Mouse (Mus musculus): ENCODE measurements around the gene Bcor. TPM values are rescaled to one million over a fixed set of nuclear protein-coding genes. Genes with fewer than 3 reads are reported as not detected.

Gene Bcor
- polyA plus RNA-seq, 1 experiment from 2014 or later: 20.6 TPM

DNA sequence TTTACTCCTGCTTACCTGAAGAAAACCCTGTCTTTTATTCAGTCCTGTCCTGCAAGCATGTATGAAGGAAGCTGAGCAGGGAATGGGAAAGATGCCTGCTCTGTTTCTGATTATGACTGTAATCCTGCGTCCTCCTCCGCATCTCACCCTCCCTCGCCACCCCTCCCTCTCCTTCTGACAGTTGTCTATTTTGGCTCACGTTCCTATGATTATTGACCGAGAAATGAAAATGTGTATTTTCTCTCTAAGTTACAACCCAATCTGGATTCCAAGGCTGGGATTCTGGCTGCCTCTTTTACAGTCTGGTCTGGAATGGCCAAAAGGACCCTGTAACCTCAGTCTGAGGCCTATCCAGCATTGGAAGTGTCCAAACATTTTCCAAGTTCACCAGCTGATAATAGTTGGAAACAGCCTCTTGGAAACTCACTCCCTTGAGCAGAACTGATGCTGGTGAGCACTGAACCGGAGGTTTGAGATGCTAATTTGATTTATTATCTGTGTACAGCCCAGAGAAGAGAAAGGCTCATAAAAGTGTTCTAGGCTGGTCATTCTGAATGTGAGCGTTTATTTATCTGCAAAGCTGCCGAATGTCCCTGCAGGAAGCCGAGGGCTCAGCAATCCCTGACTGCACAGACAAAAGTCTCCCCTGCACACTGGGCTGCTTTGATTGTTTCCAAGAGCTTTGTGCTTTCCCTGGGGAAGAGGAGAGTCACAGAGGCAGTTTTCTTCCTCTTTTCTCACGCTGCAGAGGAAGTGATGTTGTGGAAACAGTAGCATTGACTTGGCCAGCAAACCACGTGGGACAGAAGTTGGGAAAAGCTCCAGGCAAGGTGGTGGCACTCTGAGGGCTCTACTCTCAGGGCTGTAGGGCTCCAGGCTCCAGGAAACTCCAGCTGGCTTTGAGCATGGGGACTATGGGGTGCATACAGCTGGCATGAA is 4.7 kb upstream of the Bcor start:
- H3K27ac ChIP-seq (ENCODE audit: low read length): no peak overlapping the region

DNA sequence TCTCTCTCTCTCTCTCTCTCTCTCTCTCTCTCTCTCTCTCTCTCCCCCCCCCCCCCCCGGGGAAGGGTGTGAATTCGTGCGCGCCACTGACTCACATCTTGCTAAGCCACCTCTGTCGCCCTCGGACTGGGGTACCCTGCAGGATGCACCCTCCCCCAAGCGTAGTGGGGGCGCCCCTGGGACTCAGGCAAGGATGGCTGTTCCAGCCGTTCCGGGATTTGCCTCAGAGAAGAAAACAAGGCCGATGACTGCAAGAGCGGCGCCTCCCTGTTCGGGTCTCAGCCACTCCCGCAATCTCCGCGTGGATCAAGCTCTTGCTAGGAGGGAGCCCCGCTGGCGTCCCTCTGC is 647 bp downstream of the Bcor start:
- peak overlapping the region; percentile 42 for H3K4me3 ChIP-seq (ENCODE audit: low read depth, low read length)
- no peaks in the 10 kb centered on the region for H3K9me3 ChIP-seq (ENCODE audit: control insufficient read depth, low read depth, low read length)
- H3K9ac ChIP-seq (replicated peaks; ENCODE audit: low read depth, low read length): peak overlapping the region; percentile 58
- H3K27me3 ChIP-seq (ENCODE audit: control insufficient read depth, insufficient read depth, low read length): 0 out of 2 replicates have a peak, but pooled peaks cover 2% of the 10 kb centered on the region
- WGBS: 0% methylated on average over 16 of the region's 19 CpGs
- no peaks in the 10 kb centered on the region for H3K36me3 ChIP-seq (ENCODE audit: control insufficient read depth, insufficient read depth, low read length)
- peak overlapping the region; percentile 91 for H3K27ac ChIP-seq (ENCODE audit: low read length)
- peak overlapping the region; percentile 55 for H3K4me2 ChIP-seq (replicated peaks; ENCODE audit: low read depth, low read length)
- ATAC-seq (ENCODE audit: insufficient number of reproducible peaks, insufficient read depth, low FRiP score, low read depth): no peak
- H3K4me1 ChIP-seq (ENCODE audit: control insufficient read depth, insufficient read depth, low read length): peaks cover 7% of the 10 kb centered on the region; the same call in 1 of the 2 replicates

More for the DNA sequence above, 4.7 kb upstream of the Bcor start:
- H3K9me3 ChIP-seq (ENCODE audit: control insufficient read depth, low read depth, low read length): no peaks in the 10 kb centered on the region
- no peak overlapping the region for H3K4me2 ChIP-seq (replicated peaks; ENCODE audit: low read depth, low read length)
- H3K36me3 ChIP-seq (ENCODE audit: control insufficient read depth, insufficient read depth, low read length): no peaks in the 10 kb centered on the region
- no peak for ATAC-seq (ENCODE audit: insufficient number of reproducible peaks, insufficient read depth, low FRiP score, low read depth)
- H3K4me3 ChIP-seq (ENCODE audit: low read depth, low read length): no peak overlapping the region
- H3K9ac ChIP-seq (replicated peaks; ENCODE audit: low read depth, low read length): no peak overlapping the region
- H3K4me1 ChIP-seq (ENCODE audit: control insufficient read depth, insufficient read depth, low read length): no peaks in the 10 kb centered on the region
- WGBS: 52% methylated on average over 11 of the region's 11 CpGs
- H3K27me3 ChIP-seq (ENCODE audit: control insufficient read depth, insufficient read depth, low read length): 0 out of 2 replicates have a peak, but pooled peaks cover 2% of the 10 kb centered on the region

DNA sequence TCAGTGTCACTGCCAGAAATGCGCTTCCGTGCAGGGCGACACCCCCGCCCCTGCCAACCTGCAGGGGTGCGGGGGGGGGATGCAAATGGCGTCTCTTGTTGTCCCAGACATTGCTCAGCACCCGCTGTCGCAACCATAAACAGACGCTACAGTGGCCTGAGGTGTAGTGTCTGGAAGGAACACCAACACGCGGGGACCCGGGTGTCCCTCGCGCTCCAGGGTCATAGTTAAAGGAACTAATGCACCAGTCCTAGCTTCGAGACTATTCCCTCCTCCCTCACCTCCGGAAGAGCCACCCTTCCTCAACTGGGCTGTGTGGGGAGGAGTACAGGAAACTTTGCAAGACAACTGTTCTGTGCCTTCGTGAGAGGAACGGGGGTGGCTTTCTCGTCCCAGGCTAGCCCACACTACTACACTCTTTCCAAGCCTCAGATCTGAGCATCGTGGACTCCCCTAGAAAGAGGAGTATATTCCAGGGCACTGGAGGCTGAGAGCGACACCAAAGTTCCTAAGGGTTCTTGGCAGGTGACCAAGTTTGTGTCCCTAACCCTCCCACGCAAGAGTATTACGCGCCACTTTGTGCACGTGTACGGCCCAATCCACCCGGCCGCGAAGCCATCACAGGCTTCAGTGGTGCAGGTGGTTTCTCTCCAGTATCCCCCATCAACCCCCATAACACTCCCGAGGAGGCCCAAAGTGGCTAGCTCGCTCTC is 1.2 kb downstream of the Bcor start:
- Histone ChIP-seq H3K9me3 (ENCODE audit: control insufficient read depth, low read depth, low read length) (no peaks in the 10 kb centered on the region), H3K9ac (replicated peaks; ENCODE audit: low read depth, low read length) (peak overlapping the region; percentile 58; the same call in 1 of the 2 replicates), H3K4me2 (replicated peaks; ENCODE audit: low read depth, low read length) (peak overlapping the region; percentile 55), H3K27ac (ENCODE audit: low read length) (peak overlapping the region; percentile 91), H3K4me3 (ENCODE audit: low read depth, low read length) (peak overlapping the region; percentile 42), H3K36me3 (ENCODE audit: control insufficient read depth, insufficient read depth, low read length) (no peaks in the 10 kb centered on the region), H3K27me3 (ENCODE audit: control insufficient read depth, insufficient read depth, low read length) (0 out of 2 replicates have a peak, but pooled peaks cover 4% of the 10 kb centered on the region), H3K4me1 (ENCODE audit: control insufficient read depth, insufficient read depth, low read length) (peaks cover 7% of the 10 kb centered on the region; the same call in 1 of the 2 replicates)
- 10% methylated on average over 30 of the region's 31 CpGs for WGBS
- ATAC-seq (ENCODE audit: insufficient number of reproducible peaks, insufficient read depth, low FRiP score, low read depth): no peak

DNA sequence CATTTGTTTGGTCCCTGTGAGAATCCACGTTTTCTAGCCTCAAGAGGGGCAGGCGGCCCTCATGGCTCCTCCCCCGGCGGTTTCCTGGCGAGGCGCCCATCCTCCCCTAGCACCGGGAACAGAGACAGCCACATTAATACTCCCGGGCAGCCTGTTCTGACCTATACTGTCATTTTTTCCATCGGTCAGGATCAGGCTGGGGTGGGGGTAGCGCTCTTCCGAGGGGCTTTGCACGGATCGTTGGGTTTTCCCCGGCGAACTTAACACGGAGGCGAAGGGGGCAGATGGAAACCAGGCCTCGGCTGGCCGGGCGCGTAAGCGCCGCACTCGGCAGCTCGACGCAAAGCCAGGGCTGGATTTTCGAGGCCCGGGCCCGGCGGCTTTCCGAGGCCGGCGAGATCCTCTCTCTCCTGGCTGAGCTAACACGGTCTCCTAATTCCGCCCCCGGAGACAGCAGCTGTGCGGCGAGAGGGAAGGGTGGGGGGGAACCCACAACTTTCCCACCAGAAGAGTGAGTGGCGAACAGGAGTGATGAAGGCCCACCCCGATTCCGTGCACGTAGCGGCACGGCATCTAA is 1.8 kb downstream of the Bcor start:
- H3K9me3 ChIP-seq (ENCODE audit: control insufficient read depth, low read depth, low read length): no peaks in the 10 kb centered on the region
- peak overlapping the region; percentile 91 for H3K27ac ChIP-seq (ENCODE audit: low read length)
- peaks cover 7% of the 10 kb centered on the region; the same call in 1 of the 2 replicates for H3K4me1 ChIP-seq (ENCODE audit: control insufficient read depth, insufficient read depth, low read length)
- peak; percentile 75; the same call in 1 of the 2 replicates for ATAC-seq (ENCODE audit: insufficient number of reproducible peaks, insufficient read depth, low FRiP score, low read depth)
- H3K4me2 ChIP-seq (replicated peaks; ENCODE audit: low read depth, low read length): peak overlapping the region; percentile 55
- WGBS: 8% methylated on average over 43 of the region's 44 CpGs
- peak overlapping the region; percentile 42 for H3K4me3 ChIP-seq (ENCODE audit: low read depth, low read length)
- no peaks in the 10 kb centered on the region for H3K36me3 ChIP-seq (ENCODE audit: control insufficient read depth, insufficient read depth, low read length)
- H3K27me3 ChIP-seq (ENCODE audit: control insufficient read depth, insufficient read depth, low read length): 0 out of 2 replicates have a peak, but pooled peaks cover 4% of the 10 kb centered on the region
- no peak overlapping the region for H3K9ac ChIP-seq (replicated peaks; ENCODE audit: low read depth, low read length)

DNA sequence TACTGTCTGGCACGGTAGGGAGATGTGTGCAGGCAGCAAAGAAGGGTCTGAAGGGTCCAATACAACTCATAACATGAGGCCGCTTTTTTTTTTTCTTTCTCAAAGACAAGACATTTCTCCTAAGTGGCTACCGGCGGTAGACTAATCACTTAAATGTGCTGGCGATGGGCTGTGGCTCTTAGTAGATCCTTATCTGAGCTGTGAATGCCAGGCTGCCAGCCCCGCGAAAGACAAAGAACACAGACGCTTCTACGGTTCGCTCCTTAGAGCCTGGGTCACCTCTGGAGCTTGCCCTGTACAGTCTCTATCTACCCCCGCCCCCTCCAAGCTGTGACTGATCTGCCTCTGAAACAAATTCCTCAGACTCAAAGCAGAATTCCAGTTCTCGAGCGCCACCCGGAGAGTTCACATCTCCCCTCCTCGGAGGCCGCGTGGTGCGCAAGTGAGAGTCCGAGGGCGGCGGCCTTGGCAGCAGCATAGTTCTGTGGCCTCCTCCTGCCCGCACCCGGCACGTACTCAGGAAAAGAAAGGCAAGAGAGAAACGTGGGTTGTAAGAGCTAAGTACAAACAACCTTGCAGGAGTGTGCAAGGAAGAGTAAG is 2.7 kb downstream of the Bcor start:
- H3K4me2 ChIP-seq (replicated peaks; ENCODE audit: low read depth, low read length): peak overlapping the region; percentile 55
- no peak overlapping the region for H3K4me3 ChIP-seq (ENCODE audit: low read depth, low read length)
- H3K27me3 ChIP-seq (ENCODE audit: control insufficient read depth, insufficient read depth, low read length): 0 out of 2 replicates have a peak, but pooled peaks cover 4% of the 10 kb centered on the region
- H3K27ac ChIP-seq (ENCODE audit: low read length): peak overlapping the region; percentile 69; the same call in 1 of the 2 replicates
- no peak overlapping the region for H3K9ac ChIP-seq (replicated peaks; ENCODE audit: low read depth, low read length)
- H3K9me3 ChIP-seq (ENCODE audit: control insufficient read depth, low read depth, low read length): no peaks in the 10 kb centered on the region
- WGBS: 11% methylated on average over 25 of the region's 25 CpGs
- H3K36me3 ChIP-seq (ENCODE audit: control insufficient read depth, insufficient read depth, low read length): no peaks in the 10 kb centered on the region
- ATAC-seq (ENCODE audit: insufficient number of reproducible peaks, insufficient read depth, low FRiP score, low read depth): no peak
- H3K4me1 ChIP-seq (ENCODE audit: control insufficient read depth, insufficient read depth, low read length): peaks cover 7% of the 10 kb centered on the region; the same call in 1 of the 2 replicates

DNA sequence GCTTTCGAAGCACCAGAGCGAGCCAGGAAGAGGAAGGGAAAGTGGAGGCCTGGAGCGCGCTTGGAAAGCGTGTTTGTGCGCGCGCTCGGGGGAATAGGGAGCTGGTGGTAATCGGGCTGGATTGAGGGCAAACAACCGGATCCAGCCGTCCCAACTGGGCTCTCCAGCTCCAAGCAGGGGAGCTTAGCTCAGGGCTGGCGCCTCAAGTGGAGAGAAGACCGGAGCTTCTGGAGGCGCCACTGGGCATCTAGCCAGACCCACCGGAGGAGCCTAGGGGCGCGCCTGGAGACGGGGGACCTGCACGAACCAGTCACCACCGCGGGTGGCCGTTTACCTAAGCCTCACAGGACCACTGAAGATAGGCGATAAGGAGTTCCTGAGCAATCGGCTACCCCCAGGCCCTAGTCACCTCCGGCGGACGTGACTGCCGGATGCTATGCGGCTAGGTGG is 4.3 kb downstream of the Bcor start:
- H3K4me1 ChIP-seq (ENCODE audit: control insufficient read depth, insufficient read depth, low read length): peaks cover 7% of the 10 kb centered on the region; the same call in 1 of the 2 replicates
- no peak overlapping the region for H3K27ac ChIP-seq (ENCODE audit: low read length)
- H3K36me3 ChIP-seq (ENCODE audit: control insufficient read depth, insufficient read depth, low read length): no peaks in the 10 kb centered on the region
- no peak for ATAC-seq (ENCODE audit: insufficient number of reproducible peaks, insufficient read depth, low FRiP score, low read depth)
- H3K9ac ChIP-seq (replicated peaks; ENCODE audit: low read depth, low read length): no peak overlapping the region; the same call in 1 of the 2 replicates
- H3K9me3 ChIP-seq (ENCODE audit: control insufficient read depth, low read depth, low read length): no peaks in the 10 kb centered on the region
- 0 out of 2 replicates have a peak, but pooled peaks cover 4% of the 10 kb centered on the region for H3K27me3 ChIP-seq (ENCODE audit: control insufficient read depth, insufficient read depth, low read length)
- H3K4me3 ChIP-seq (ENCODE audit: low read depth, low read length): peak overlapping the region; percentile 21; the same call in 1 of the 2 replicates
- H3K4me2 ChIP-seq (replicated peaks; ENCODE audit: low read depth, low read length): peak overlapping the region; percentile 39
- 8% methylated on average over 29 of the region's 30 CpGs for WGBS

DNA sequence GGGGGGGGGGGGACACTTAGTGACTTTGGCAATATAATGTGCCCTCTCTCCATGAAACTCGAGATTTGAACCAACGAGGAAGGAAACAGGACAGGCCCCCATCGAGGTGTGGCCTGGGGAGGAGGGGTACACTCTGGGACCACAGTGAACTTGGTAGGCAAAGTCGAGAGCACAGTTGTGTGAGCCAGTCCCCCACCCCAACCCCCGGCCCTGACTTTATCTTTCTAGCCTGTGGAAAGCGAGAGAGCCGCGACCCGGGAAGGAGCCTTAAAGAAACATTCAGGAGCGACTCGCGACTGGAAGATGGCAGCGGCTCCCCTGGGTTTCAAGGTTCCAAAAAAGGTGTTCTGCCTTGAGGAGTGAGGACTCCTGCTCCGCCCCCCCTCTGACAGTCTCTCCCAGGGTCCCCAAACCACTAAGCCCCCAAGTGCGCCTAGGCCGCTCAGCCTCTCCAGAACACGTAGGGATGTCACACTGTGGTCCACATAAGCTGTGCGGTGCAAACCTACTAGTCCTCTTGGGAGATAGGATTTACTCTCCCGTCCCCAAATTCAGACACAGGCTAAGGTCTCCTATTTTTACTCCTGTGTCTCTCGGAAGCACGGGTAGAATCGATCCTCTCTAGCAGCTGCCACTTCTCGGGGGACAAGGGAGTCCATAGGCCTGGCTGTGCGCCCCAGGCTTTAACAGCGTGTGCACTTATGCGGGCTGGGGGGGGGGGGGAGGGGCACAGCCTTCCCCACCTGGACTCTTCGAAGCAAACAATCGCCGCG is 4.9 kb downstream of the Bcor start:
- ATAC-seq (ENCODE audit: insufficient number of reproducible peaks, insufficient read depth, low FRiP score, low read depth): no peak
- H3K9ac ChIP-seq (replicated peaks; ENCODE audit: low read depth, low read length): no peak overlapping the region; the same call in 1 of the 2 replicates
- H3K27me3 ChIP-seq (ENCODE audit: control insufficient read depth, insufficient read depth, low read length): 0 out of 2 replicates have a peak, but pooled peaks cover 2% of the 10 kb centered on the region
- WGBS: 20% methylated on average over 29 of the region's 30 CpGs
- peaks cover 10% of the 10 kb centered on the region; the same call in 1 of the 2 replicates for H3K4me1 ChIP-seq (ENCODE audit: control insufficient read depth, insufficient read depth, low read length)
- H3K4me2 ChIP-seq (replicated peaks; ENCODE audit: low read depth, low read length): peak overlapping the region; percentile 39
- H3K9me3 ChIP-seq (ENCODE audit: control insufficient read depth, low read depth, low read length): no peaks in the 10 kb centered on the region
- peak overlapping the region; percentile 21; the same call in 1 of the 2 replicates for H3K4me3 ChIP-seq (ENCODE audit: low read depth, low read length)
- no peaks in the 10 kb centered on the region for H3K36me3 ChIP-seq (ENCODE audit: control insufficient read depth, insufficient read depth, low read length)
- no peak overlapping the region for H3K27ac ChIP-seq (ENCODE audit: low read length)
